Mouse (Mus musculus) liver, embryonic 12.5 days (tissue): Measurements from ENCODE around the gene Bglap. TPM values are rescaled to one million over a fixed set of nuclear protein-coding genes. Genes with fewer than 3 reads are reported as not detected.

Experiments
- ATAC-seq: fragments of 200-750 bp; cut with Nextera tagmentation; 2 replicates; pipeline ENCODE4 v1.8.0; 2017; ENCODE audit warnings: moderate number of reproducible peaks, mild to moderate bottlenecking, moderate library complexity
- H3K27ac ChIP-seq: fragments of 300-500 bp; sonication (generic); 2 replicates; pipeline ENCODE4 v1.5.1; 2016; ENCODE audit warnings: mild to moderate bottlenecking
- H3K27me3 ChIP-seq: fragments of 300-500 bp; sonication (generic); replicated peaks from 2 replicates; pipeline ENCODE4 v1.6.1; 2016; ENCODE audit warnings: mild to moderate bottlenecking, moderate library complexity
- H3K36me3 ChIP-seq: fragments of 300-500 bp; sonication (generic); 2 replicates; pipeline ENCODE4 v1.6.1; 2016; ENCODE audit warnings: mild to moderate bottlenecking, moderate library complexity
- H3K4me1 ChIP-seq: fragments of 300-500 bp; sonication (generic); 2 replicates; pipeline ENCODE4 v1.6.1; 2016
- H3K4me2 ChIP-seq: fragments of 300-500 bp; sonication (generic); 2 replicates; pipeline ENCODE4 v1.6.1; 2016; ENCODE audit warnings: mild to moderate bottlenecking, moderate library complexity
- H3K4me3 ChIP-seq: fragments of 300-500 bp; sonication (generic); 2 replicates; pipeline ENCODE4 v1.5.1; 2016; ENCODE audit warnings: mild to moderate bottlenecking, moderate library complexity
- H3K9ac ChIP-seq: fragments of 300-500 bp; sonication (generic); 2 replicates; pipeline ENCODE4 v1.6.1; 2016; ENCODE audit warnings: mild to moderate bottlenecking, moderate library complexity
- H3K9me3 ChIP-seq: fragments of 300-500 bp; sonication (generic); replicated peaks from 2 replicates; pipeline ENCODE4 v1.6.1; 2016; ENCODE audit warnings: mild to moderate bottlenecking, moderate library complexity
- WGBS: fragments of 180-500 bp; shearing (Covaris S2); methylation state at CpG from one replicate; pipeline ENCODE4 v1.1.7; 2016; ENCODE audit not compliant: insufficient replicate concordance; 5-methylcytosine and 5-hydroxymethylcytosine counted together
- polyA plus RNA-seq: library from polyadenylated mRNA; unstranded; fragments of >200 nt; fragmentation: Nextera tagmentation; extraction: Ambion mirVana; gene quantifications from 2 replicates; pipeline ENCODE4 v1.2.1, GENCODE M21; 2016

Gene Bglap
- polyA plus RNA-seq, 1 experiment from 2014 or later = not detected

DNA sequence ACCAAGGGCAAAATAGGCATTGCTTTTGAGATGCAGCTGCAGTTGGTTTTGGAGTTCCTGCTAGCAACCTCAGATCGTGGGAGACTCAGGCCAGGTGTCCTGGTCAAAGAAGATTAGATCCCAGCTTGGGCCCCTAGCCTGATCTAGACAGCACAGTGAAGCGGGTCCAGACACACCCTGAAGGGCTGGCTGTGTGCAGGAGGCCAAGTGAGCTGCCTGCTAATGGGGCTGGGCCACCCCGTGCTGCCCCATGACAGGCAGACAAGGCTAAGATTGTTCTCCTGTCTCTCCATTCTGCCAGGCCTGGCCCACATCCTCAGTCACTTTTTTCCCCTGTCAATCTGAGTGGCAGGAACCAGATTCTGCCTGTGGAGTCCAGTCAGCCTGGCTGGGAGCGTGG lies 20.6 kb downstream of the Bglap start:
- Histone ChIP-seq H3K27me3 (peaks cover 31% of the 10 kb centered on the region), H3K36me3 (peaks cover 40% of the 10 kb centered on the region), H3K9me3 (no peaks in the 10 kb centered on the region), H3K4me3 (peak overlapping the region; percentile 50), H3K9ac (peak overlapping the region; percentile 61), H3K4me2 (peak overlapping the region; percentile 74), H3K4me1 (peaks cover 76% of the 10 kb centered on the region), H3K27ac (peak overlapping the region; percentile 91)
- peak; percentile 93 for ATAC-seq
- WGBS = 37% methylated on average over 4 of the region's 4 CpGs

DNA sequence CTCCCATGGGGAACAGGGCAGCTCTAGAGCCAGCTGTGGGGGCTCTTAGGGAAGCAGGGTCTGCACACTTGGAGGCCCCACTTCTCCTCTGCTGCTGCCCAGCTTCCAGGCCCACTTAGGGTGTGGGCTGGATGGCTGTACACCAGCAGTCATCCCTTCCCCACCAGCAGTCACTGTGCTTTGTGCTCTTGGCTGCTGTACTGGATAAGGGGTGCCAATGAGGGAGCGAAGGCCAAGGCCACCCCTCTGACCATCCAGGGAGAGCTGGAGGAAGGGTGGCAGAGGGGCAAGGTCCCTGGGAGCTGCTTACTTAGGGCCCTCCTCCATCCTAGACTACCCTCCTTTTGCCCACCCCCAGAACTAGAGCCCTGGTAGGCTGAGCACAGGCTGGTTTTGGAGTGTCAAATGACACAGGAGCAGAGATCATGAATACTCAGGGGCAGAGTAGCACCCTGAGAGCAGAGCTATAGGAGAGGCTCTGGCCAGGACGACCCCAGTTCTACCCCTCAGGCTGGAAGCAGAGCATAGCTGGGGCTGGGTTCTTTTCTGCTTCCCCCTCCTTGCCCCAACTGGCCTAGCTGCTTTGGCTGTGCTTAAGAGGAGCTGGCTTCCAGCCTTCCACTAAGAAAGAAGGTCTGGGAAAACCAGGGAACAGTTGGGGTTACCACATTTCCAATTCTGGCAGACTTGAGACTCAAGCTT lies 22.5 kb downstream of the Bglap start:
- peak overlapping the region; percentile 91 for H3K27ac ChIP-seq
- H3K9ac ChIP-seq = peak overlapping the region; percentile 42; the same call in 1 of the 2 replicates
- ATAC-seq = no peak

DNA sequence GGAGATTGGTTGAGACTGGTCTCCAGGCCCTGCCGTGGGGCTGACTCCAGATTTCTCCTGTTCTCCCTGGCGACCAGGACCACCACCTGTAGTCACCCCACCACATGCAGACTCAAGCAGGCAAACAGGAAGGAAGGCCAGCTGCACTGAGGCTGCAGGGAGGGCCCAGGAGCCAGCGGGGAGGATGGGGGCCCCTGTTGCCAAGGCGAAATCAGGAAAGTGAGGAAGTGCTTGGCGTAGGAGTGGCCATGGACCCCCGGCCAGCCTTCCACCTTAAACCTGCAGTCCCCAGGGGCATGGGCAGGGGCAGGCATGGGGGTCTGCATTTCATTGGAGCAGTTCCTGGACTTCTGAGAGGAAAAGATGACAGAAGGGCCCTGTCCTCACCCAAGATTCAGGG lies 23.2 kb downstream of the Bglap start:
- H3K4me1 ChIP-seq = peaks cover 67% of the 10 kb centered on the region
- ATAC-seq = no peak
- H3K27ac ChIP-seq = peak overlapping the region; percentile 91
- H3K36me3 ChIP-seq = peaks cover 66% of the 10 kb centered on the region
- 49% methylated on average over 6 of the region's 6 CpGs for WGBS
- H3K4me2 ChIP-seq = no peak overlapping the region
- 0 out of 2 replicates have a peak overlapping the region, but pooled peaks have one; percentile 14 for H3K9ac ChIP-seq
- H3K27me3 ChIP-seq = peaks cover 15% of the 10 kb centered on the region
- no peaks in the 10 kb centered on the region for H3K9me3 ChIP-seq
- no peak overlapping the region for H3K4me3 ChIP-seq

More for the DNA sequence above, 22.5 kb downstream of the Bglap start:
- Histone ChIP-seq H3K4me3 (no peak overlapping the region), H3K9me3 (no peaks in the 10 kb centered on the region), H3K4me1 (peaks cover 69% of the 10 kb centered on the region), H3K27me3 (peaks cover 22% of the 10 kb centered on the region), H3K36me3 (peaks cover 59% of the 10 kb centered on the region), H3K4me2 (peak overlapping the region; percentile 74; the same call in 1 of the 2 replicates)
- WGBS = 77% methylated on average over 2 of the region's 2 CpGs

GRCm38 (mm10) chr3:88359989-88360388 lies 24.3 kb downstream of the Bglap start:
- H3K9me3 ChIP-seq = no peaks in the 10 kb centered on the region
- no peak overlapping the region for H3K4me2 ChIP-seq
- H3K27ac ChIP-seq = peak overlapping the region; percentile 39; the same call in 1 of the 2 replicates
- H3K9ac ChIP-seq = no peak overlapping the region
- ATAC-seq = no peak
- H3K27me3 ChIP-seq = peaks cover 4% of the 10 kb centered on the region
- peaks cover 56% of the 10 kb centered on the region for H3K4me1 ChIP-seq
- H3K4me3 ChIP-seq = no peak overlapping the region
- H3K36me3 ChIP-seq = peaks cover 77% of the 10 kb centered on the region
- 78% methylated on average over 3 of the region's 3 CpGs for WGBS

GRCm38 (mm10) chr3:88359584-88359983 lies 24.7 kb downstream of the Bglap start:
- peak overlapping the region; percentile 39 for H3K27ac ChIP-seq
- no peak overlapping the region for H3K9ac ChIP-seq
- peaks cover 52% of the 10 kb centered on the region for H3K4me1 ChIP-seq

DNA sequence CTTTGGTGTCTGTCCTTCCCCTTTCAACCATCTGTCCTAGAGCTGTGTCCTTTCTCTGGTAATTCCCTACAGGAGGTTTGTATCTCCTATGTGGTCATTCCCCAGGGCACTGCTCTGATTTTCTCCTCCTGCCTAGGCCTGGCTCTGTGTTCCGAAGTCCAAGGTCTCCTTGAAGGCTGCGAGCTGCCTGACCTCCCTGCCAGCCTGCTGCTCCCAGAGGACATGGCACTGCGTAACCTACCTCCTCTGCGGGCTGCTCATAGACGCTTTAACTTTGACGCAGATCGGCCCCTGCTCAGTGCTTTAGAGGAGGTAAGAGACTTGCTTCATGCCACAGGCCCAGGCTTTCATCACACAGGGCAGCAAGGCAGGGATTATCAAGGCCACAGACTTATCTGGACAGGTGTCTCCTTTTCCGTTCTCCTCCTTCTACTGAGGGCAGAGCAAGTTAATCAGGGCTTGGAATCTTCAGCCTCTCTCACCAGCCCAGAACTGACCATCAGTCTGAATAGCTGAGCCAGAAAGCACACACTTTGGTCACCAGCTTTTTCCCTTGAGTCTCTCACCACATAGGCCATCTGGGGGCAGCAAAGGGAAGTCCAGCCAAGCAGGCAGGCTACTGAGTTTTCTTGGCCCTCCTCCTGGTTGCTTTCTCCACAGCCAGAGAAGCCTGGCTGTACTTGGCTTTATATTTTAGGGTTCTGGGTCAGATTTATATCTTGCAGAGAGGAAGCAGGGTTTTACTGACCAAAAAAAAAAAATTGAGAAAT lies 29.7 kb downstream of the Bglap start:
- Histone ChIP-seq H3K9me3 (no peaks in the 10 kb centered on the region), H3K4me1 (0 out of 2 replicates have a peak, but pooled peaks cover 2% of the 10 kb centered on the region), H3K4me3 (no peak overlapping the region), H3K36me3 (peaks cover 100% of the 10 kb centered on the region), H3K4me2 (no peak overlapping the region), H3K9ac (no peak overlapping the region), H3K27me3 (no peaks in the 10 kb centered on the region), H3K27ac (no peak overlapping the region)
- no peak for ATAC-seq
- WGBS = 95% methylated on average over 8 of the region's 8 CpGs

More at GRCm38 (mm10) chr3:88359584-88359983, 24.7 kb downstream of the Bglap start:
- Histone ChIP-seq H3K4me2 (no peak overlapping the region), H3K9me3 (no peaks in the 10 kb centered on the region), H3K36me3 (peaks cover 81% of the 10 kb centered on the region), H3K27me3 (peaks cover under 1% of the 10 kb centered on the region; the same call in 1 of the 2 replicates), H3K4me3 (no peak overlapping the region)
- 89% methylated on average over 5 of the region's 5 CpGs for WGBS
- ATAC-seq = no peak

DNA sequence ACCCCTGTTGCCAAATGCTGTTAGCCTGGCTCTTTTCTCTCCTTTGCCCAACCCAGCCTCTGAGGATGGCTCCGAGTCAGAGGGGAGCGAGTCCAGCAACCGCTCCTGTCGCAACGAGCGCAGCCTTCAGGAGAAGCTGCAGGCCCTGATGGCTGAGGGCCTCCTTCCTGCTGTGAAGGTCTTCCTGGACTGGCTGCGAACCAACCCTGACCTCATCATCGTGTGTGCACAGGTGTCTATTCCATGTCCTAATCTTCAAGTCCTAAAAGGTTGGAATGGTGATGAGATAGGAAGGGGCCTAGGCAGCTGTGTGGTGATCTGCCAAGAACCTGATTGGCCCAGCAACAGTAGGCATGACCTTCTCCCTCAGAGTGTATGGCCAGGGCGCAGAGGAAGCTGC lies 31.4 kb downstream of the Bglap start:
- Histone ChIP-seq H3K4me2 (no peak overlapping the region), H3K4me3 (no peak overlapping the region), H3K27ac (no peak overlapping the region), H3K9me3 (no peaks in the 10 kb centered on the region), H3K27me3 (no peaks in the 10 kb centered on the region), H3K4me1 (no peaks in the 10 kb centered on the region), H3K36me3 (peaks cover 100% of the 10 kb centered on the region), H3K9ac (no peak overlapping the region)
- 92% methylated on average over 9 of the region's 9 CpGs for WGBS
- no peak for ATAC-seq

DNA sequence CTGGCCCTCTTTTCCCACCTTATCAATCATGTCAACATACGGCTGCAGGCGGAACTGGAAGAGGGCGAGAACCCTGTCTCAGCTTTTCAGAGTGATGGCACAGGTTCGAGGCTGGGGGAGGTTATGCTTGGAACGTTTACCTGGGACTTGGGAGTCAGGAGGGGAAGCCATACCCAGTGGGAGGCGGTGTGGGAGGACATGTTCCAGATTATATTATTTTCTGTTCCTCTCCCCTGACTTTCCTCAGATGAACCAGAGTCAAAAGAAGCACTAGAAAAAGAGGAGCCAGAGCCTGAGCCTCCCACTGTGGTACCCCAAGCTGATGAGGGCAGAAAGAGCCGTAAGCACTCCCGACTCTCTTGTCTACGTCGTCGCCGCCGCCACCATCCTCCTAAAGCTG lies 33.5 kb downstream of the Bglap start:
- no peak for ATAC-seq
- Histone ChIP-seq H3K4me1 (no peaks in the 10 kb centered on the region), H3K36me3 (peaks cover 100% of the 10 kb centered on the region), H3K9ac (no peak overlapping the region), H3K4me2 (no peak overlapping the region), H3K27ac (no peak overlapping the region), H3K9me3 (no peaks in the 10 kb centered on the region), H3K4me3 (no peak overlapping the region), H3K27me3 (no peaks in the 10 kb centered on the region)
- WGBS = 88% methylated on average over 13 of the region's 13 CpGs

DNA sequence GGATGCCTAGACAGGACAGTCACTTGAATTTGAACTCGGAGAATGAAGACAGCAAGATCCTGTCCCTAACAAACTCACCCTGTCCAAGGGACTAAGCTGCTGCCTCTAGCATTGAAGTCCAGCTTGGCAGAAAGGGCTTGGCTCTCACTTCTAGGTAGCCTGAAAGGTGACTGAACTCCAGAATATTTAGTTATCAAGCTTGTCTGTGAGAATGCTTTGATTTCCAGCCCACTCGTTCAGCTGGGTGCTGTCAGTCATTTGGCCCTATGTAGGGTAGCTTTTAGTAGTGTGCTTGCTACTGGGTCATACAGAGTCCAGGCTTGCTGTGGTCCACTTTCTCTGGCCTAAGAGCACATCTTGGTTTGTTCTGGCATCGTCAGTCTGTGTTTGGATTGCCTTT lies 45.3 kb downstream of the Bglap start:
- Histone ChIP-seq H3K9me3 (no peaks in the 10 kb centered on the region), H3K4me2 (peak overlapping the region; percentile 81), H3K4me1 (peaks cover 65% of the 10 kb centered on the region), H3K27ac (peak overlapping the region; percentile 96), H3K4me3 (peak overlapping the region; percentile 80), H3K9ac (peak overlapping the region; percentile 66), H3K27me3 (no peaks in the 10 kb centered on the region), H3K36me3 (peaks cover 39% of the 10 kb centered on the region)
- no peak for ATAC-seq
- WGBS = 54% methylated on average over 3 of the region's 3 CpGs

GRCm38 (mm10) chr3:88338316-88338715 lies 45.9 kb downstream of the Bglap start:
- peak overlapping the region; percentile 96 for H3K27ac ChIP-seq
- ATAC-seq = peak; percentile 61
- H3K4me1 ChIP-seq = peaks cover 72% of the 10 kb centered on the region

DNA sequence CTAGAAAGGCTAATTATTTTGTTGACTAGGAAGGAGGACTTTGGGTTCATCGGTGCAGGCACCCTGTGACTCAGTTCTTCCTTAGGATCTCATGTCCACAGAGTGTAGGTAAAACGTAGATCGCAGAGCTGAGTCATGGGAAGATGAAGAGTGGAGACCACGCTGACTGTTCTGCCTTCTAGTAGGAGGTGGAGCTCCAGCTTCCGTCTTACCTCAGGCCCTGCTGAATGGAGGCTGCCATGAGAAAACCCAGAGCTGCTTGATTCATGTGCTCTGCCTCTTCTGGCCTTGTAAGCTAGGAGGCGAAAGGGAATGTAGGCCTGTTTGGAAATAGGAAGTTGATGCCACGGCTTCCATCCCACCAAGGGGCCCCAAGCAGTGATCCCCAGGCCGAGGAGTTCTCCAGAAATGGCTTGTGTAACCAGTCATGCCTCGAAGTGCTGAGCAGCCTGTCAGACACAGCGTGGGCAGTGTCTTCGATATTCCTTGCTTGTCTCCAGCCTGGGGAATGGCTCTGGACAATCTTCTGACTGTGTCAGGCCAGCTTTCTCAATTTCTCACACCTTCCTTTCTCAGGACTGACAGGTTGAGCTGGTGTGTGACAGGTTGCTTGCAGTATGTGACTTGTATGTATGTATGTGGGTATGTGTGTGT lies 46.8 kb downstream of the Bglap start:
- H3K27ac ChIP-seq = peak overlapping the region; percentile 96
- peaks cover 73% of the 10 kb centered on the region for H3K4me1 ChIP-seq
- H3K9me3 ChIP-seq = no peaks in the 10 kb centered on the region
- peak overlapping the region; percentile 81 for H3K4me2 ChIP-seq
- peak; percentile 53 for ATAC-seq
- H3K9ac ChIP-seq = peak overlapping the region; percentile 89
- H3K36me3 ChIP-seq = peaks cover 28% of the 10 kb centered on the region
- peak overlapping the region; percentile 80 for H3K4me3 ChIP-seq
- WGBS = 22% methylated on average over 11 of the region's 11 CpGs
- peaks cover 1% of the 10 kb centered on the region; the same call in 1 of the 2 replicates for H3K27me3 ChIP-seq

More at GRCm38 (mm10) chr3:88338316-88338715, 45.9 kb downstream of the Bglap start:
- no peaks in the 10 kb centered on the region; the same call in 1 of the 2 replicates for H3K27me3 ChIP-seq
- H3K4me3 ChIP-seq = peak overlapping the region; percentile 80
- WGBS = 22% methylated on average over 7 of the region's 7 CpGs
- H3K9ac ChIP-seq = peak overlapping the region; percentile 89
- no peaks in the 10 kb centered on the region for H3K9me3 ChIP-seq
- peak overlapping the region; percentile 81 for H3K4me2 ChIP-seq
- peaks cover 32% of the 10 kb centered on the region for H3K36me3 ChIP-seq
